Mouse (Mus musculus) G1E (cell line): Measurements from ENCODE around the gene Rpl36-ps4. TPM values are rescaled to one million over a fixed set of nuclear protein-coding genes. Genes with fewer than 3 reads are reported as not detected.
"Not testable (repeated sequence)": the region's sequence is repeated elsewhere in the genome, so short reads cannot be mapped to it uniquely, and the experiment has no call there.

Experiments used
- ATAC-seq: 2 replicates; pipeline ENCODE4 v1.8.0; 2016; ENCODE audit warnings: mild to moderate bottlenecking; ENCODE audit not compliant: insufficient number of reproducible peaks, poor library complexity, low FRiP score, severe bottlenecking; ENCODE audit errors: extremely low read depth
- DNase-seq: peaks from one replicate; pipeline ENCODE4 v3.0.0; 2012; ENCODE audit warnings: low spot score
- H3K27me3 ChIP-seq: 2 replicates; pipeline ENCODE4 v1.6.1; 2012; ENCODE audit warnings: mild to moderate bottlenecking, low read length, inconsistent platforms; ENCODE audit not compliant: insufficient read depth
- H3K36me3 ChIP-seq: replicated peaks from 2 replicates; pipeline ENCODE3; 2012; ENCODE audit warnings: mild to moderate bottlenecking, inconsistent platforms
- H3K4me1 ChIP-seq: 2 replicates; pipeline ENCODE4 v1.6.1; 2012; ENCODE audit warnings: low read depth, low read length, inconsistent platforms, mixed read lengths; ENCODE audit not compliant: insufficient read depth
- H3K4me3 ChIP-seq: 2 replicates; pipeline ENCODE4 v1.5.1; 2012; ENCODE audit warnings: low read depth, mild to moderate bottlenecking, inconsistent platforms, low read length, moderate library complexity, mixed read lengths
- H3K9me3 ChIP-seq: replicated peaks from 2 replicates; pipeline ENCODE4 v1.6.1; 2012; ENCODE audit warnings: inconsistent platforms
- CTCF ChIP-seq: IDR thresholded peaks from 2 replicates; pipeline ENCODE4 v1.5.1; 2012; ENCODE audit warnings: low read depth, low read length, inconsistent platforms, mixed read lengths
- GATA1 ChIP-seq: IDR thresholded peaks from 2 replicates; pipeline ENCODE4 v1.6.1; 2012; ENCODE audit warnings: borderline replicate concordance, low read length, inconsistent platforms, mixed read lengths
- GATA2 ChIP-seq: IDR thresholded peaks from 2 replicates; pipeline ENCODE4 v1.6.1; 2012; ENCODE audit warnings: low read depth, low read length, inconsistent platforms, borderline replicate concordance
- POLR2AphosphoS5 ChIP-seq: IDR thresholded peaks from 2 replicates; pipeline ENCODE4 v1.6.1; 2012; ENCODE audit warnings: low read depth, low read length, inconsistent platforms; ENCODE audit not compliant: insufficient replicate concordance
- TAL1 ChIP-seq: conservative IDR thresholded peaks from 2 replicates; pipeline ENCODE4 v1.6.1; 2012; ENCODE audit warnings: low read depth, low read length, inconsistent platforms, mixed read lengths
- polyA plus RNA-seq: library from polyadenylated mRNA; stranded (reverse); fragments of >175 nt; gene quantifications from 2 replicates; pipeline ENCODE4 v1.2.3, GENCODE M21; 2012
- total RNA-seq, 2 experiments: library from RNA; stranded (forward) in 1 of 2; stranded (reverse) in 1 of 2; fragments of 200-1000 nt in 1 of 2; fragments of >200 nt in 1 of 2; fragmentation: Nextera tagmentation in 1 of 2; gene quantifications; 2 replicates each; pipeline ENCODE4 v1.2.3; 2014 to 2017

Rpl36-ps4 gene
- total and polyA plus RNA-seq, 3 experiments, result not detected

DNA sequence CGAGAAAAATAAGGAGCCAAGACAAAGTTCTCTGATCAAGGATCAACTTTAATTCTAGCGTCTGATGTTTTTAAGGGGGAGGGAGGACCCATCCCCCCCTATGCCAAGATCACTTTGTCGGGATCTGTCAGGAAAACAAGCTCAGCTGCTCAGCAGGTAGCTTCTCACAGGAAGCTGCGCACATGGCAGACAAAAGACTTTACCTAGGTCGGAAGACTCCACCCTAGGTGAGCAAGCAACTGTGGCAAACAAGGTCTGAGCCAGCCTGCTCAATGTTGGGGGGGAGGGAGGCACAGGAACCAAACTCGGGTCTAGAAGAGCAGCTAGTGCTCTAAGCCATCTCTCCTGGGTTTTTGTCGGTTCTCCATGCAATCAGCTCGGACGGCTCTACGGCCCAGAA lies 13.5 kb downstream of the Rpl36-ps4 start:
- TF ChIP-seq TAL1, result no peak
- TF ChIP-seq POLR2AphosphoS5, result no peak
- no peak for TF ChIP-seq CTCF
- no peak for TF ChIP-seq GATA1
- no peak for TF ChIP-seq GATA2
- Histone ChIP-seq H3K4me3 (no peak overlapping the region), H3K9me3 (no peaks in the 10 kb centered on the region), H3K4me1 (no peaks in the 10 kb centered on the region), H3K27me3 (no peaks in the 10 kb centered on the region), H3K36me3 (no peaks in the 10 kb centered on the region)
- DNase-seq (no peak), ATAC-seq (no peak)

DNA sequence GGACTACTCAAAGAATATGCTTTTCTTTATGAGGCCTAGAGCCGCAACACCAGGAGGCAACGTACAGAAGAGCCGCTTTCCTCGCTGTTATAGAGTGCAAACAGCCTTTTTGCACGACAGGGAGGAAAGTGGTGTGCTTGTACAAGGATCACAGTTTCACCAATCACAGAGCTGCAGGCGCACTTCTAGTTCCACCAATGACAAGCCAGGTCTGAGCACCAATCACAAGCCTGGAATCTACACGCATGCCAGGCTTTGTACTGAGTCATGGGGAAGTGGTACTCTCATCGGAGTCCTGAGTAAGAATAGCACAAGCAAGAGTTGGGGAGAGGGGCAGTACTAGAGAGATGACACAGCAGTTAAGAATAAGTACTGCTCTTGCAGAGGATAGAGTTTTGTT lies 14.0 kb downstream of the Rpl36-ps4 start:
- TF ChIP-seq GATA2, result no peak
- TF ChIP-seq CTCF, result no peak
- no peak for ATAC-seq
- Histone ChIP-seq H3K4me3 (no peak overlapping the region), H3K27me3 (no peaks in the 10 kb centered on the region), H3K4me1 (no peaks in the 10 kb centered on the region), H3K9me3 (no peaks in the 10 kb centered on the region), H3K36me3 (no peaks in the 10 kb centered on the region)
- DNase-seq, result no peak

DNA sequence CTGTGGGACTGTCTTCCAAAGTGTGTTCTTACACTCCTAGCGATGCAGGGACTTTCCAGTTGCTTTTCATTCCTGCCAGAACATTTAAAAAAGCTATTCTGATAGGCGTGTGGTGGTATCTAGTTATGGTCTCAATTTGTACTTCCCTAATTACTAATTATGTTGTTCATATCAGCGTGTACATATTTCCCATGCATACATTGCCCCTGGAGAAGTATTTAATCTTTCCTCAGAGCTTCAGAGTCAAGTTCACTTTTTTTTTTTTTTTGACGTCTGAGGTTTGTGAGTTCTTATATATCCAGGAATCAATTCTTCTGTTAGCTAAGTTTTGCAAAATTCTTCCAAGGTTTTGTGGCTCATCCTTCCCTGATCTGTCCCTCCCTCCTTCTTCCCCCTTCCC lies 15.4 kb downstream of the Rpl36-ps4 start:
- Histone ChIP-seq H3K27me3 (no peaks in the 10 kb centered on the region), H3K9me3 (no peaks in the 10 kb centered on the region), H3K4me1 (no peaks in the 10 kb centered on the region), H3K36me3 (no peaks in the 10 kb centered on the region), H3K4me3 (no peak overlapping the region)
- TF ChIP-seq GATA2, result no peak
- TF ChIP-seq CTCF, result no peak
- TF ChIP-seq POLR2AphosphoS5, result no peak
- no peak for TF ChIP-seq GATA1
- TF ChIP-seq TAL1, result no peak
- no peak for ATAC-seq
- no peak for DNase-seq

- DNase-seq (peak; percentile 52), ATAC-seq (peak; percentile 93)
- Histone ChIP-seq H3K4me1 (peaks cover 16% of the 10 kb centered on the region), H3K4me3 (no peak overlapping the region), H3K27me3 (no peaks in the 10 kb centered on the region), H3K9me3 (no peaks in the 10 kb centered on the region; the same call in 1 of the 2 replicates), H3K36me3 (no peaks in the 10 kb centered on the region)
- no peak for TF ChIP-seq TAL1
- peak; percentile 99 for TF ChIP-seq CTCF
- TF ChIP-seq POLR2AphosphoS5, result no peak
- TF ChIP-seq GATA2, result no peak
- no peak for TF ChIP-seq GATA1
These were observed 28.3 kb downstream of the Rpl36-ps4 start for GRCm38 (mm10) chr17:87948965-87949584.

GRCm38 (mm10) chr17:87954618-87955124 lies 33.9 kb downstream of the Rpl36-ps4 start:
- Histone ChIP-seq H3K9me3 (peaks cover 13% of the 10 kb centered on the region; the same call in 1 of the 2 replicates), H3K4me1 (peaks cover 44% of the 10 kb centered on the region)
- not testable (repeated sequence) for H3K36me3 ChIP-seq, ATAC-seq, H3K27me3 ChIP-seq, DNase-seq, H3K4me3 ChIP-seq

- ATAC-seq, result no peak; the same call in 1 of the 2 replicates
- peaks cover 13% of the 10 kb centered on the region; the same call in 1 of the 2 replicates for H3K9me3 ChIP-seq
- H3K36me3 ChIP-seq, result no peaks in the 10 kb centered on the region
- H3K27me3 ChIP-seq, result no peaks in the 10 kb centered on the region
- no peak for TF ChIP-seq GATA1
- no peak for TF ChIP-seq POLR2AphosphoS5
- TF ChIP-seq CTCF, result no peak
- TF ChIP-seq GATA2, result no peak
- no peak for TF ChIP-seq TAL1
- no peak for DNase-seq
- peaks cover 41% of the 10 kb centered on the region for H3K4me1 ChIP-seq
- H3K4me3 ChIP-seq, result no peak overlapping the region
These were observed 36.5 kb downstream of the Rpl36-ps4 start for GRCm38 (mm10) chr17:87957096-87957840.
